Mouse (Mus musculus) cortical plate, adult 2 months (tissue): ENCODE measurements at regions not wholly inside any gene's neighbourhood (a gene's known extent, or its start where the extent isn't known, plus 50 kb on each side); places are given as distances from the start of the nearest gene placed in this dataset.

Source experiments
- CTCF ChIP-seq: fragments of 200-500 bp; IDR thresholded peaks from 2 replicates; pipeline ENCODE4 v1.5.1; 2011; ENCODE audit warnings: mild to moderate bottlenecking, control low read depth, low read length; ENCODE audit not compliant: insufficient read depth; ENCODE audit errors: extremely low read depth
- POLR2A ChIP-seq: fragments of 200-500 bp; IDR thresholded peaks from 2 replicates; pipeline ENCODE4 v1.6.1; 2011; ENCODE audit warnings: mild to moderate bottlenecking, low read length, control low read depth; ENCODE audit not compliant: insufficient read depth; ENCODE audit errors: extremely low read depth

DNA sequence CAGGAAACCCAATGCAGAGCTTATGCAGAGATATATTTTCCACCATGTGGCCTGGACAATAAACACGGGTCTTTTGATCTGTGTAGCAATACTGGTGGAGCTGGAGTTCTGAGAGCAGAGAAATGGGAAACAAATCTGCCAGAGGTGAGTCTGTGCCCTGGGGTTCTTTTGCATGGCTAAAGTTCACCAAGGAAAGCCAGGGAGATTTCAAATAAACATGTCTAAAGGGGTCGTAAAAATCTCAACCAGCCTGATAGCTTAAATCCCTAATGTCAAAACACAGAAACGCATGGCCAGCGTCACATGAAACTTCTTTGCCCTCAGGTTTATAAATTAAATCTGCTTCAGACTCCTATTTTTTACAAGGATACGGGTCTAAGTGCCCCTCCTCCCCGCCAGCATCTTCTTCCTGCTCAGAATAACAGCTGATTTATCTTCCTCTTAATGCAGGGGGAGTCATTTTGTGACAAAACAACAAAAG, 163.0 kb downstream of the Twistnb start:
- TF ChIP-seq CTCF = no peak
- no peak for TF ChIP-seq POLR2A
